17 mouse cellular contexts compared by ENCODE assay signal in the genomic region with DNA sequence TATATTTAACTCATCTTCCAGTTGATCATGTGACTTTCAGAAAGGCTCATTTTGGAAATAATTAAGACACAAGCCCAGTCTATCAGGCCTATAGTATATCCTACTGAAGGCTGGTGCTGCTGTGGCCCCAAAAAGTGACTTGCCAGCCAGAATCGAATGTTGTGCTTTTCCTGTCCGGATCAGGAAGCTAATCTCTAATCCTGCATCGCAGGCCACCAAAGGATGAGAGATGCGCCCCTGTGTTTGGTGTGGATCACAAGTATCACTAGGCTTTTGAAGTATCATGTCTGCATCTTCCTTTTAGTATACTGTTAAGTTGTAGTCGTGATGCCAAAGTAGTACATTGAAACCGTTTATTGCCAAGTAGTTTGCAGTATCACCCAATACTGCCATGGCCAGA.
"Had no signal": no experiment of that assay in that cellular context is flagged by ENCODE, and none has a peak within 500 bp of the region (broad histone marks: within the 10 kb centered on the region; RNA-seq: fewer than 3 reads in every experiment).

No protein-coding gene starts in this region.

- H3K4me3 ChIP-seq: neural tube, embryonic 12.5 days; neural tube, embryonic 13.5 days; neural tube, embryonic 15.5 days; stomach, embryonic 15.5 days had no signal

- H3K36me3 ChIP-seq: stomach, embryonic 15.5 days had no signal

- H3K9me3 ChIP-seq: neural tube, embryonic 12.5 days; neural tube, embryonic 13.5 days; neural tube, embryonic 15.5 days; stomach, embryonic 15.5 days had no signal

- H3K27me3 ChIP-seq: neural tube, embryonic 12.5 days; neural tube, embryonic 13.5 days; neural tube, embryonic 15.5 days; stomach, embryonic 15.5 days had no signal

- H3K4me1 ChIP-seq: neural tube, embryonic 12.5 days; neural tube, embryonic 15.5 days; stomach, embryonic 15.5 days had no signal

- H3K9ac ChIP-seq: neural tube, embryonic 12.5 days; neural tube, embryonic 13.5 days; neural tube, embryonic 15.5 days; stomach, embryonic 15.5 days had no signal

- H3K4me2 ChIP-seq: neural tube, embryonic 12.5 days; neural tube, embryonic 13.5 days; neural tube, embryonic 15.5 days; stomach, embryonic 15.5 days had no signal

- DNase-seq: retina, postnatal 1 day; right cerebral cortex, adult 18-20 months; right cerebral cortex, postnatal 14 days; right cerebral cortex, postnatal 25 days; right cerebral cortex, postnatal 4 days; spleen, adult 18-20 months; thymus, adult 18-20 months; thymus, adult 2 months; thymus, postnatal 14 days; thymus, postnatal 25 days; thymus, postnatal 36 days; thymus, postnatal 4 days had no signal

- H3K27ac ChIP-seq: neural tube, embryonic 12.5 days; neural tube, embryonic 13.5 days; neural tube, embryonic 15.5 days; stomach, embryonic 15.5 days; stomach, postnatal 0 days had no signal
